Mouse (Mus musculus) cerebellum, adult 2 months (tissue): ENCODE results near the gene Ankrd13b.

Source experiments
- CTCF ChIP-seq: fragments of 200-500 bp; IDR thresholded peaks from 2 replicates; pipeline ENCODE4 v1.5.1; 2011; ENCODE audit warnings: low read depth, mild to moderate bottlenecking, control low read depth, low read length, moderate library complexity, borderline replicate concordance; ENCODE audit not compliant: insufficient read depth
- POLR2A ChIP-seq: fragments of 200-500 bp; IDR thresholded peaks from 2 replicates; pipeline ENCODE4 v1.6.1; 2011; ENCODE audit warnings: low read length, control low read depth, borderline replicate concordance; ENCODE audit not compliant: insufficient read depth

DNA sequence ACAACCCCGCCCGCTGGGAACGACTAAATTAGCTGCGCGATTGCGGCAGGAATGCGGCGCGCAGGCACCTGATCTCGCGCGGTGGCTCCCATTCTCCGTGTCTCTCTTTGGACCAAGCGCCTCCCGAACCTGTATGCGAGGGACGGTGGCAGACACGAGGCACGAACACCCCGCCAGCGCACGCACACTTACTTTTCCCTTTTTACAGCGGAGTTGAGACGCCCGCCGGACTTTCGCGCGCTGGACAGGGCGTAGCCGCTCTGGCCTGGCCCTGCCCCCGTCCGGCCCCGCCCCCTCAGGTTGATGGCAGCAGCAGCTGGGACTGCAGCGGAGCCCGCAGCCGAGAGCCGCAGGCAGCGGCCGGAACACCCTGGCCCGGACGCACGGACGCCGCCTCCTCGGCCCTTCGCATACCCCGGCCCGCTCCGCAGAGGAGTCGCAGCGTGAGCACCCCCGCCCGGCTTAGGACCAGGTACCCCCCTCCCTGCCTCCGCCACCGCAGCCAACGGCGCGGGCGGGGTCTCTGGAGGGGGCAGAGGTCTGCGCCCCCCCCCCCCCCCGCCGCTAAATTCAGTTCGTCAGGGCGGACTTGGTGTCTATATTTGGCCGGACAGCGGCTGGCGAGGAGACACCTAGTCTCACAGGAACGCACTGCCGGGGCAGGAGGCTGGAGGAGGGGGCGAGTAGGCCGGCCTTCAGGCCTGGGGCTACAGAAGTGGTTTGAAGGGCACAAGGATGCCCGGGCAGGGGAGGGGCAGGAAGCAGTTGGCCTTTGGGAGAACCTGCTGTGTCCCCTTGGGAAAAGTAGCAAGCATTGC, 27.0 kb downstream of the Ankrd13b start, which contains the start of gene Coro6:
- TF ChIP-seq CTCF (no peak), POLR2A (no peak)
